8 mouse cellular contexts compared by ENCODE assay signal in genomic region chr7:59230768-59231167, GRCm38 (mm10). TPM values are rescaled to one million over a fixed set of nuclear protein-coding genes. Genes with fewer than 3 reads are reported as not detected.
DNase-seq lines count a peak whose midpoint lies in the region; ATAC-seq and TF ChIP-seq lines count a peak whose summit lies in the region.

No protein-coding gene starts in this region.

- no peak overlapping the region for H3K9ac ChIP-seq in kidney, embryonic 16.5 days (replicated peaks; ENCODE audit: low read length)
- no peak overlapping the region for H3K9ac ChIP-seq in embryonic facial prominence, embryonic 15.5 days
- no peak overlapping the region for H3K9ac ChIP-seq in intestine, postnatal 0 days (ENCODE audit: low read depth, low read length)
- no peak overlapping the region for H3K9ac ChIP-seq in midbrain, embryonic 16.5 days (ENCODE audit: low read depth, low read length)

- H3K36me3 ChIP-seq in kidney, embryonic 16.5 days (ENCODE audit: insufficient read depth, low read length): no peaks in the 10 kb centered on the region
- no peaks in the 10 kb centered on the region for H3K36me3 ChIP-seq in embryonic facial prominence, embryonic 15.5 days
- no peaks in the 10 kb centered on the region for H3K36me3 ChIP-seq in intestine, postnatal 0 days (ENCODE audit: control insufficient read depth, insufficient read depth)
- H3K36me3 ChIP-seq in midbrain, embryonic 16.5 days (ENCODE audit: control insufficient read depth, insufficient read depth, low read length): no peaks in the 10 kb centered on the region

- ATAC-seq in kidney, embryonic 16.5 days (ENCODE audit: low FRiP score, low TSS enrichment): no peak
- ATAC-seq in embryonic facial prominence, embryonic 15.5 days (ENCODE audit: insufficient number of reproducible peaks, low FRiP score, low TSS enrichment, low read depth): no peak
- ATAC-seq in intestine, postnatal 0 days: no peak
- ATAC-seq in midbrain, embryonic 16.5 days: no peak

- 73% methylated on average over 5 of the region's 5 CpGs for WGBS in kidney, embryonic 16.5 days
- WGBS in embryonic facial prominence, embryonic 15.5 days: 59% methylated on average over 5 of the region's 5 CpGs
- WGBS in intestine, postnatal 0 days: 54% methylated on average over 5 of the region's 5 CpGs
- 41% methylated on average over 5 of the region's 5 CpGs for WGBS in midbrain, embryonic 16.5 days

- DNase-seq in kidney, postnatal 36 days: no peak
- no peak for DNase-seq in thymus, postnatal 0 days (ENCODE audit: low spot score)
- DNase-seq in embryo, embryonic 10.5 days (ENCODE audit: low spot score): no peak
- no peak for DNase-seq in urinary bladder, postnatal 4 days (ENCODE audit: low spot score in 2 of 2)

- H3K9me3 ChIP-seq in kidney, embryonic 16.5 days (ENCODE audit: low read length): no peaks in the 10 kb centered on the region
- H3K9me3 ChIP-seq in embryonic facial prominence, embryonic 15.5 days (replicated peaks): no peaks in the 10 kb centered on the region
- no peaks in the 10 kb centered on the region for H3K9me3 ChIP-seq in intestine, postnatal 0 days (ENCODE audit: control insufficient read depth)
- no peaks in the 10 kb centered on the region for H3K9me3 ChIP-seq in midbrain, embryonic 16.5 days (replicated peaks; ENCODE audit: control insufficient read depth, low read length, poor library complexity, severe bottlenecking)

- no peaks in the 10 kb centered on the region for H3K27me3 ChIP-seq in kidney, embryonic 16.5 days (ENCODE audit: insufficient read depth, low read length)
- no peaks in the 10 kb centered on the region for H3K27me3 ChIP-seq in embryonic facial prominence, embryonic 15.5 days
- H3K27me3 ChIP-seq in intestine, postnatal 0 days (replicated peaks; ENCODE audit: control insufficient read depth, insufficient read depth, low read length): no peaks in the 10 kb centered on the region
- no peaks in the 10 kb centered on the region for H3K27me3 ChIP-seq in midbrain, embryonic 16.5 days (ENCODE audit: control insufficient read depth, insufficient read depth, low read depth, low read length)

- TF ChIP-seq CTCF in intestine, postnatal 0 days (IDR thresholded peaks at IDR 0.05; ENCODE audit: low read depth): no peak

- peaks cover 14% of the 10 kb centered on the region for H3K4me1 ChIP-seq in kidney, embryonic 16.5 days (ENCODE audit: insufficient read depth, low read length)
- 0 out of 2 replicates have a peak, but pooled peaks cover 3% of the 10 kb centered on the region for H3K4me1 ChIP-seq in embryonic facial prominence, embryonic 15.5 days
- H3K4me1 ChIP-seq in intestine, postnatal 0 days (replicated peaks; ENCODE audit: control insufficient read depth, insufficient read depth, low read length): 0 out of 2 replicates have a peak, but pooled peaks cover 4% of the 10 kb centered on the region
- peaks cover 16% of the 10 kb centered on the region for H3K4me1 ChIP-seq in midbrain, embryonic 16.5 days (ENCODE audit: control insufficient read depth, insufficient read depth, low read length)

- H3K4me2 ChIP-seq in kidney, embryonic 16.5 days (replicated peaks; ENCODE audit: low read depth, low read length): peak overlapping the region; percentile 43
- peak overlapping the region; percentile 56 for H3K4me2 ChIP-seq in embryonic facial prominence, embryonic 15.5 days (replicated peaks)
- H3K4me2 ChIP-seq in intestine, postnatal 0 days (replicated peaks; ENCODE audit: low read depth): peak overlapping the region; percentile 68; the same call in 1 of the 2 replicates
- peak overlapping the region; percentile 54 for H3K4me2 ChIP-seq in midbrain, embryonic 16.5 days (ENCODE audit: low read length)

- peak overlapping the region; percentile 16; the same call in 1 of the 2 replicates for H3K4me3 ChIP-seq in kidney, embryonic 16.5 days (ENCODE audit: low read length)
- H3K4me3 ChIP-seq in embryonic facial prominence, embryonic 15.5 days (replicated peaks): peak overlapping the region; percentile 19; the same call in 1 of the 2 replicates
- H3K4me3 ChIP-seq in intestine, postnatal 0 days (ENCODE audit: low read depth, low read length): no peak overlapping the region
- peak overlapping the region; percentile 35 for H3K4me3 ChIP-seq in midbrain, embryonic 16.5 days (ENCODE audit: low read depth, low read length)

- no peak overlapping the region for H3K27ac ChIP-seq in kidney, embryonic 16.5 days (ENCODE audit: low read length)
- H3K27ac ChIP-seq in embryonic facial prominence, embryonic 15.5 days (replicated peaks): no peak overlapping the region
- no peak overlapping the region for H3K27ac ChIP-seq in intestine, postnatal 0 days (ENCODE audit: low read depth, low read length)
- no peak overlapping the region for H3K27ac ChIP-seq in midbrain, embryonic 16.5 days (ENCODE audit: low read length)

RNA-seq across cellular contexts. Expression of gene Ube3a, which starts 2.2 kb away (rescaled TPM):
- polyA plus RNA-seq in kidney, embryonic 16.5 days (2015; fragmentation: Nextera tagmentation; extraction: Ambion mirVana): 112 and 129 TPM in 2 replicates
- 135 and 148 TPM in 2 replicates for polyA plus RNA-seq in embryonic facial prominence, embryonic 15.5 days (2015; fragmentation: Nextera tagmentation; extraction: Ambion mirVana)
- polyA plus RNA-seq in intestine, postnatal 0 days (2015; fragmentation: Nextera tagmentation; extraction: Ambion mirVana): 86.7 and 104 TPM in 2 replicates
- 160 and 171 TPM in 2 replicates for polyA plus RNA-seq in midbrain, embryonic 16.5 days (2015; fragmentation: Nextera tagmentation; extraction: Ambion mirVana)
- polyA plus RNA-seq in thymus, postnatal 0 days (2015; fragmentation: Nextera tagmentation; extraction: Ambion mirVana): 147 and 154 TPM in 2 replicates
